Mouse (Mus musculus) adrenal gland, adult 18-20 months (tissue): ENCODE results near the gene Serpinb2. TPM values are rescaled to one million over a fixed set of nuclear protein-coding genes. Genes with fewer than 3 reads are reported as not detected.

Experiments used
- DNase-seq, 2 experiments: peaks; one replicate each; pipeline ENCODE4 v3.0.0; 2021 to 2022; ENCODE audit warnings: low spot score in 2 of 2
- long read RNA-seq, 2 experiments: library from polyadenylated mRNA; stranded (forward); transcript quantifications; one replicate each; pipeline ENCODE4 v2.0.0; 2021
- total RNA-seq, 2 experiments: library from RNA; stranded (reverse); gene quantifications; 1 replicate in 1 of 2; 2 replicates in 1 of 2; pipeline ENCODE4 v1.2.3; 2021

Serpinb2 gene
- total RNA-seq: under 1 TPM in 1 of 2 experiments, not detected in 1; 0.74 TPM
- long read RNA-seq, experiment 1: 0 reads
- long read RNA-seq, experiment 2: 0 reads

DNA sequence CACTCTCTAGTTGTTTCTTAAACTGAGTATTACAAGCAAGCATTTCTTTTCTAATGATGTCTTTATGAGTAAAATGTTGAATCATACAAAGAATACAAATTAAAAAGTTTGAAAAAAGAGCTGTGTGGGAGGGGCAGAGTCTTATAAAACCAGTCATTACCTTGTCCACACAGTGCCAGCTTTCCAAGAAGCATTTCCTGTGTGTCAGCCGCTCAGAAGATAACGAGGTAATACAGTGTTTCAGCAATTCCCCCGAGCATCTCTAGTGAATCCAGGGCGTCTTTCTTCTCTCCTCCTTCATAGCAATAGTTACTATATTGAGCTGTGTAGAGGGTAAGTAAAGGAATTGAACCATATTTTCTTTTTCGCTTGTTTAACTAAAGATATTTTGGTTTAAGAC is at the start of gene Serpinb2:
Gene Serpinb2 (plus strand): TSS at position 172 of the 400 bp plus-strand sequence.
- DNase-seq: no peak

- no peak for DNase-seq
Observed at GRCm38 (mm10) chr1:107479909-107480308, 31.3 kb upstream of the Serpinb2 start.

GRCm38 (mm10) chr1:107481452-107481851 is 29.8 kb upstream of the Serpinb2 start:
- DNase-seq: peak; percentile 58 to 68

DNA sequence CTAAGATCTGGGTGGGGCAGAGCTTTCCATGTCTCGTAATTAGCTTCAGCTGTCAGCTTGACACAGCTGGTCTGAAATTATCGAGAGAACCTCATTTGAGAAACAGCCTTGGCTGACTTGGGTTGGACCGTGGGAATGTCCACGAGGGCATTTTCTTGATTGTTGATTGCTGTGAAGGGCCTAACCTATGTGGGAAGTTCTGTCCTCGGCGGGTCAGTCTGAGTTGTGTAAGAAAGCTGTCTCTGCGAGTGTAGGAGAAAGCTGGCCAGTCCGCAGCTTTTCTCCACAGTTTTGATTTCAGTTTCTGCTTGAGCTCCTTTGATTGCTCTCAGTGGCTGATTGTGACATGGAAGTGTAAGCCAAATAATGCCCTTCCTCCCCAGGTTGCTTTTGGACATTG is 21.6 kb upstream of the Serpinb2 start:
- no peak for DNase-seq

DNA sequence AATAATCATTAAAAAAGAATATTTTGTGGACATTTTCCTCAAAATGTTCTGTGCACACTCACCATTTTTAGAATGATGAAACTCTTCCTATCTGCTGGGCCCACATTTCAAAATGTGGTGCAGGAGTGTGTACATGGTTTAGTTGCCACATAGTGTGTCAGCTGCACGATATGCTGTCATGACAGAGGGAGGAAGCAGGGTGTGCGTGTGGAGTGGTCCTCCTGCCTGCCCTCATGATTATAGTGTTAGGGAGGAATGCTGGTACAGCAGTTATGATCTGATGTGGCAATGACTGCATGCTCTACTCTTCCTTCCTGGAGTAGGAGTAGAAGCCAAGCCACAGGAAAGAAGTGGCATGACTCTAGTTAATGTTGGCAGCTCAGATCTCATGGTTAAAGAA is 14.4 kb upstream of the Serpinb2 start:
- DNase-seq: no peak

DNA sequence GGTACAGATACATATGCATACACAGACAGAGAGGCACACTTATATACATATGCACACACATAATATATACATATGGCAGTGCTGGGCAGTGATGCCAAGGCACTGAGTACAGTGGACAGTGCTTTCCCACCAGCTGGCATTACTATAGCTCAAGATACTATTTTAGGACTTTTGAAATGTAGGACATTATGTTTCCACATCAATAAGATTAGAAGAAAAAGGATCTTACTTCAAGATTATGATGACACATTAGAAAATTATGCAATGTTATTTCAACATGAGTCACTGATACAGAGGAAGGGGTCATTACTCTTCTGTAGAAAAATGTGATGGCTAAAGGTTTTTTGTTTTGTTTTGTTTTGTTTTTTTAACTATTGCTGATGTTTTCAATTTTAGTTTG is 9.2 kb upstream of the Serpinb2 start:
- DNase-seq: no peak

DNA sequence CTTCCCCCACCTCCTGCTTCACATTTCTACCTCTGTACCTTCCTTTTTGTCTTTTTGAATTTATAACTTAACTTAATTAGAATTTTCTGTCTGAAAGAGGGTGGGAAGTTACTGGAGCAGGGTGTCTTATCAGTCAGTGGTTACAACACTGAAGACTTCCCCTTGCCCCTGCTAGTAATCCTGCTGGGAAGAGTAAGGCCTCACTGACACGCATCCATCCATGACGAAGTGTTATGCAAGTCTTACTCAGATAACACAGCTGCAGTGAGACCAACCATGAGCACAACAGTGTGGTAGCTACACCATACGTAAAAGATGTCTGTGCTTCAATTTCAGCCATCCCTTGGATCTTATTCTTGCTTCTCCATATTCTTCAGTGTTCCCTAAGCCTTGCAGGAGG is 7.9 kb upstream of the Serpinb2 start:
- DNase-seq: no peak

GRCm38 (mm10) chr1:107505898-107506562 is 5.2 kb upstream of the Serpinb2 start:
- DNase-seq: no peak

- no peak for DNase-seq
Observed at GRCm38 (mm10) chr1:107512194-107513138, 1.2 kb downstream of the Serpinb2 start.

- no peak for DNase-seq
Observed at GRCm38 (mm10) chr1:107513530-107513929, 2.3 kb downstream of the Serpinb2 start.

DNA sequence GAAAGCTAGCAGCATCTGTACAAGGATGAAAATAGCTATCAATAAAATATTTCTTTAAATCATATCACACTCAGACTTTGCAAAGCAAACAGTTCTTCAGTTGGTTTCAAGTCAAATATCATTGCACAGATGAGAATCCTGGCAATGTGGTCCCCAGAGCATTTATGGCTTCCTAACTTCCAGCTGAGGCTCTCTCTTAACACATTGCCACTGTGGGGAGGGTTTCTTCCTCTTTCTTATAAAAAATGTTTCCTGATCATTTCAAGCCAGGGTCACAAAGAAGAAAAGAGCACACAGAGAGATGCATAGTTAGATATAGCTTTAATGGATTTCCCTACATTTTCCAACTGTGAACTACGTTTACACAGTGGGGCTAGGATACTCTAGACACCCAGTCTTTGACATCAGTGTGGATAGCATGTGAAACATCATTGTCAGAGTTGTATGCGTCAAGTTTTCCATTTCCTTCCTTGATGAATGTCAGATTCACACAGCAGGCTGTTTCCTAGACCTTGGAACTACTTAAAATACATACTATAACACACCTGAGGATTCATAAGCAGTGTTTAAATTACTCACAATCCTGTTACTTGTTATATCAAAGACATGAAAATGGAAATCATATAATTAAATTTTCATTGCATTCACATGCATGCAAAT is 4.7 kb downstream of the Serpinb2 start:
- no peak for DNase-seq

DNA sequence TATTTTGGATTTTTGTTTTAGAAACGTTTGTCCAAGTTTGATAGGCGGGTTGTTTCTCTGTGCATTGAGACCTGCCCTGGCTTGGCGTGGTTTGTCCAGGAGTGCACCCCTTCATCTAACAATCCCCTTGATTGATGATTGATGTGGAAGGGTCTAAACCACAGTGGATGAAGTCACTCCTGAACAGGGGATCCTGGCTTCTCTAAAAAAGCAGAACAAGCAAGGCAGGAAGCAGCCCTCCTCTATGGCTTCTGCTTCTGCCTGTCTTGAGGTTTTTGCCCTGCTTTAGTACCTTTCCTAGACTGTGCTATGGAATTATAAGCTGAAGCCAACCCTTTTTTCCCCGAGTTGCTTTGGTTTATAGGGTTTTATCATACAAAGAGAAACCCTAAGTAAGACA is 14.4 kb downstream of the Serpinb2 start:
- no peak for DNase-seq

DNA sequence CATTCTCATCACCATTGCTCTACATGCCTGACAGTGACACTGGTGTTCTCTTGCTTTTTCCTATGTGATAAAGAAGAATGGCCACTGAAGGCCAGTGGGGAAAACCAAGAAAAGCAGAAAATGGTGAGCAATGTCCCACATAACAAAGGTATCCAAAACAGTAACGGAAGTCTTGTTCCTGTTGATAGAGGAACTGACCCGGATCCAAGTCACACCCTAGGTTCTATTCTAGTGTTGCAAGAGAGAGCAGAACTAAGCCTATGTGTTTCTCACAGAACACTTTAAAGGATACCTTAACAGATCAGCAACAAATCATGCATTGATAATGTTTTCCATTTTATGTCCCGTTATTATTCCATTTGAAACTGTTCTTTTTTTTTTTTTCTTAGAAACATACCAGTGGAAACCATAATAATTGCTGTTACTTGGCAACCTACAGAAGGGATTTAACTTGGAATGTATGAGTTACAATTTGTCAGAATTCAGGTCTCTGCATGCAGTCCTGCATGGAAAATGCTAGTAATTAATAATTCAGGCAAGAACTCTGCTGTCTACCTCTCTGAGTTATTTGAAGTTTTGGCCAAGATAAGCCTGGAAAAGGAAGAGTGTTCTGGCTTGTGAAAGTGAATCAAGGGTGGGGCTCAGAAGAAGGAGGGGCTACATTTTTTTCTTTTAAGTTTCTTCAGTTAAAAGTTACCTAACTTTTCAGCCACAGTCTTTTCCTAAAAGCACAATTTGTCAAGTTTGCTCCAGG is 17.3 kb downstream of the Serpinb2 start:
- no peak for DNase-seq

DNA sequence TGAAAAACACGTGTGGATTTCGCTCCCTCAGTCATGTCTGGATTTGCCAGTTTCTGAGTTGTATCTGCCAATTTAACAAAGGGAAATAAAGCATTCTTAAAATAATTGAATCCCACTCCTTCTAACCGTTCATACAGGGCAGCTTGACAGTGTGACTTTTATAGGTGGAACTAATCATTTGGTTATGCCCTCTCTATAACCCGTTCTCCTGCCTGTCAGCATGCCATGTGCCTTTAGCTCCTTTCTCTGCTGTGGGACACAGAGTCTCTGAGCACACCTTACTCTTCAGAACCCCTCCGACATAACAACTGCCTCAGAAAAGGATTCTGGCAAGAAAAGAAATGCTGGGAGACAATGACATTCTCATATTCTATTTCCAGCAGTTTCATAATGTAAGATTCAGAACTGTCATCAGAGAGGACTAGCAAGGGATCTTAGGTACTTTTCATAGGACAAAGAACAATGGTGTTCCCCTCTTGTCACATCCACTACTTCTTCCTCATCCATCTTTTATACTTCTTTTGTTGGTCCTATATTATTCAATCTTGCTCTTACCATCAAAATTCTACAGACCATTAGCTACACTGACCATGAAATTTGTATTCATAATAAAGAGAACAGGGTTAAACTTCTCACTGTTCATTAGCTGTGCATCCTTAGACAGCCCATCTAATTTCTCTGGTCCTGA is 18.3 kb downstream of the Serpinb2 start:
- DNase-seq: no peak

DNA sequence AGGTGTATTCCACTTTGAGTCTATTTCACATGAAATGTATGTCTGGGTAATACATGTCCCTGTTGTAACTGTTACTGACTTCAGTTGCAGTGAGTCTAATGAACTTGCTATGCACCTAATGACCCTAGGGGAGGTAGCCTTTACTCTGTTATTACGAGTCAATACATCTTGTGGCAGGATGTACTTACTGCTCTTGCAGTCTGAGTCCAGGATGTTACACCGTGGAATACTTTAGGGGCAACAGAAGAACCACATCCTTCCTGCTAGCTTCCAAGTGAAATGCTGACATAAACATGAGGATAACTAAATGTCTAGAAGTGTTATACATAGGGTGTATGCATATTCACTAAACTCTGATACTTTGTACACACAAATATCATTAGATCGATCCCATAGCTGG is 22.5 kb downstream of the Serpinb2 start:
- no peak for DNase-seq

DNA sequence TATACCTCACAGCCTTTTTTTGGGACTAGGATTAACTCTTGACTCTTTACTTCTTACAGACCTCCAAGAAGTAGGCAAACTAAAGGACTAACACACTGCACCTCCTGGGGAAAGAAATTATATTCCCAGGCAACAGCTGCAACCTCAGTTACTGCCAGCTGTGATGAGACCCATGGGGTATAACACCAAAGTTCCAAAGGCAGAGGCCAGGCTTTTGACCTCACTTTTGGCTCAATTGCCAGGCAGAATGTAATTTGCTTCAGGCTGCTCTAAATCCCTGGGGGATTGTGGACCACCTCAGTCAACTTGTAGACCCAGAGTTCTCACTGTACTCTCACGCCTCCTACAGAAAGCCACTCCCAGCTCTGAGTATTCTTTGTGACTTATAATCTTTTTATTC is 26.2 kb downstream of the Serpinb2 start:
- DNase-seq: no peak

DNA sequence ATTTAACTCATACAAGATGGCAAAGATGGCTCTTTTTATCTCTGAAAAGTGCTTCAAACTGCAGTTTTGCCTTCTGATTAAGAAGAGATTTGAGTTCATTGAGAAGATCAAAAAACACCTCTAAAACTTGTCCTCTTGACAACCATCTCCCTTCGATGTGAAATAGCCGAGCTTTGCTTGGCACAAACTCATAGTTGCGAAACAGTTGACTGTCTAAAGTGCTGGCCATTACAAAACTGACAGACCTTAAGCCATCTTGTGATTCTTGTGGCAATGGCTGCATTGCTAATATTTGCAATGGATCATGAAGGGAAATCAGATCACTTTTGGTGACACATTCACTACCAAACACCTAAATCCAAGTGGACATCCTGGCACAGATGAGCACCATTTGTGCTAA is 48.3 kb downstream of the Serpinb2 start:
- DNase-seq: no peak

DNA sequence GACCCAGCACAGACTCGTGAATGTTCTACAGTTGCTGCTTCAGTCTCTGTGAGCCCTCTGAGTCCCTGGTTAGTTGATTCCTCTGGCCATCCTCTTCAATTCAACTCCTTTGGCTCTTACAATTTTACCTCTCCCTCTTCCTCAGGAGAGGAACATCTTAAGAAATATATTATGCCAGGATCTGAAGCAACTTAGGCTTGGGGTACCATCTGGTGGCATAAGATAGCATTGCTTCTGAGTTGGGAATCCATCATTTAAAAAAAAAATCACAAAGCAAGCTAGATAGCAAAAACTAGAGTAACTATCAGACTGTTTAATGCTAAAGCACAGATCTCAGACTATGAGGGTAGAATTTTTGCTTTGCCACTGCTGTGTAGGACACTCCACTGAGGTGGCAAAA is 50.9 kb downstream of the Serpinb2 start:
- no peak for DNase-seq

DNA sequence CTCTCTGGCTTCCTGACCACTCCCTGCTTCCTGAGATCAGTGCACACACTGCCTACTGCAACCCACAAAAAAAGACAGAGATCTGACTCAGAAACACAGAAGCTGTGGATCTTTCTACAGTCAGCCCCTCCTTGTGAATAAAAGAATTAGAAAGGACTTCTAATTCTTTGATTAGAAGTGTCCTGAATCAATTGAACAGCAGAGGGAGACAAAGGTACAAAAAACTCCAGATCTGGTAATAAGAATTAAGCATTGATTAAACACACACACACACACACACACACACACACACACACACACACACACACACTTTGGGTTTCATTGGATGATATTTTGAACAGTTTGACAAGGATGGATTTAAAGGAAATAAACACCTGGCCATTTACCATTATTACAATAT is 54.4 kb downstream of the Serpinb2 start:
- no peak for DNase-seq

- DNase-seq: no peak
Observed at GRCm38 (mm10) chr1:107576094-107576493, 64.9 kb downstream of the Serpinb2 start.
